Mouse (Mus musculus) liver, postnatal 0 days (tissue): ENCODE data around the gene Rai1.

Experiments used
- CTCF ChIP-seq: sonication (generic); IDR thresholded peaks from 2 replicates; pipeline ENCODE4 v1.5.1; 2016; ENCODE audit warnings: antibody characterized with exemption, low read depth
- EP300 ChIP-seq: IDR thresholded peaks from 2 replicates; pipeline ENCODE4 v1.6.1; 2016; ENCODE audit warnings: antibody characterized with exemption, low read depth, mild to moderate bottlenecking

DNA sequence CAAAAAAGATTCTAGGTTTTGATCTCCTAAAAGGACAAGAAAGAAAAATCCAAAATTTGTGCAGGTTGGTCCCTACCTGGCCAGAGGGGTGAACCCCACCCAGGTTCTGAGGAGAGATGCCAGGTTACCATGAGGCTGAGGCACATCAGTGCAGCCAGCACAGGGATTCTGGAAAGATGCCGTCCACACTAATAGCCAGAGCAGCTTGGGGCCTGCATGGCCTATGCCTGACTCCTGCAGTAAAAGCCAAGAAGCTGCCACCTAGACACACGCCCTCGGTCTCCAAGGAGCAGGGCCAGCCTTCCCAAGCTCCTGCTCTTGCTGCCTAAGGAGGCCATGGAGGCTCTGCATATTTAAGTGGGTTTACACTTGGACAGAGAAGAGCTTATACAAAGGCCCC, 126.5 kb downstream of the Rai1 start:
- TF ChIP-seq EP300 = no peak
- no peak for TF ChIP-seq CTCF
